Mouse (Mus musculus): ENCODE measurements around the gene Bcl2a1a. TPM values are rescaled to one million over a fixed set of nuclear protein-coding genes. Genes with fewer than 3 reads are reported as not detected.
"Not testable (repeated sequence)": the region's sequence is repeated elsewhere in the genome, so short reads cannot be mapped to it uniquely, and the experiment has no call there.

Bcl2a1a gene
- not detected in 2 replicates for polyA plus RNA-seq (2016; fragmentation: Nextera tagmentation; extraction: Ambion mirVana)

DNA sequence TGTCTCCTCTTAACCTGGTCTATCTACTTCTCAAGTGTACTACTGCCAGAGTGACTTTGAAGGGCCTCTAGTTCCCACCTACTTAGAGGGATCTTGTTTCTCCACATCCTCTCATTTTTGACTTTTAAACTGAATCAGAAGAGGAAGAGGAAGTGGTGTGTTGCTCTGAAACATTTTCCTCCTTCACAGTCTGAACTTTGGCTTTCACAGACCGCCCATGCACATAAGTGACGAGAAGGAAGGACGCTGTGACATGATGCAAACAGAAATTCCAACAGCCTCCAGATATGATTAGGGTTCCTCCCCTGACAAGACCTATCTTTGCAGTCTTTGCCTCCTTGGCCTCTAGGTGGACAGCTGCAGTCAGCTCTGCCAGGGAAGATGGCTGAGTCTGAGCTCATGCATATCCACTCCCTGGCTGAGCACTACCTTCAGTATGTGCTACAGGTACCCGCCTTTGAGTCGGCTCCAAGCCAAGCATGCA, at the start of gene Bcl2a1a:
Gene Bcl2a1a, plus strand, starts transcription at position 231 of the 484 bp plus-strand sequence.
- H3K4me1 ChIP-seq; H3K9me3 ChIP-seq; H3K27me3 ChIP-seq; ATAC-seq (ENCODE audit: insufficient number of reproducible peaks, insufficient read depth, low FRiP score, low TSS enrichment); H3K36me3 ChIP-seq; H3K9ac ChIP-seq; H3K27ac ChIP-seq; H3K4me2 ChIP-seq (replicated peaks); H3K4me3 ChIP-seq: not testable (repeated sequence)
- 93% methylated on average over 5 of the region's 5 CpGs for WGBS

DNA sequence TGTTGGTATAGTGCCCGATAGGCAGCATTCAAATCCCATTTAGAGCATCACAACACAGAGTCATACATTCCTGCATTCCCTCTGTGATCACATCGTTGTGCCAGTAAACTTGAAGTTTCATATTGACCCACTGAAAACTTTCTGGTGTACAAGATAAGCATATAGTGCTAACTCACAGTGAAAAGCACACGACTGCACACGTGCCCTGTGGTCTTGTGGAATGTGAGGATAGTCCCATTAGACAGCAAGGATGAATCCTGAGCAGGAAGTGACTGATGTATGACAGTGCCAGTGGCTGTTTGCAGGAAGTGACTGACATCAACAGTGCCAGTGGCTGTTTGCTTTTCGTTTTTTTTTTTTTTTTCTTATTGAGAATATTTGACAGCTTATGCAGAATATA, 40.1 kb upstream of the Bcl2a1a start:
- not testable (repeated sequence) for H3K36me3 ChIP-seq, H3K9me3 ChIP-seq

GRCm38 (mm10) chr9:88938312-88938711, 18.4 kb upstream of the Bcl2a1a start:
- not testable (repeated sequence) for H3K9me3 ChIP-seq; ATAC-seq (ENCODE audit: insufficient number of reproducible peaks, insufficient read depth, low FRiP score, low TSS enrichment); H3K4me2 ChIP-seq (replicated peaks); H3K27me3 ChIP-seq; H3K36me3 ChIP-seq; H3K4me1 ChIP-seq; H3K27ac ChIP-seq; H3K4me3 ChIP-seq; H3K9ac ChIP-seq
- WGBS, result 17% methylated on average over 2 of the region's 3 CpGs

More for the DNA sequence above, 40.1 kb upstream of the Bcl2a1a start:
- H3K27me3 ChIP-seq; H3K27ac ChIP-seq; H3K9ac ChIP-seq; H3K4me1 ChIP-seq; H3K4me3 ChIP-seq; ATAC-seq (ENCODE audit: insufficient number of reproducible peaks, insufficient read depth, low FRiP score, low TSS enrichment); H3K4me2 ChIP-seq (replicated peaks): not testable (repeated sequence)
- 73% methylated on average over 5 of the region's 5 CpGs for WGBS

GRCm38 (mm10) chr9:88951466-88951865, 5.2 kb upstream of the Bcl2a1a start:
- not testable (repeated sequence) for H3K27me3 ChIP-seq; H3K27ac ChIP-seq; H3K9me3 ChIP-seq; H3K4me1 ChIP-seq; H3K4me2 ChIP-seq (replicated peaks); ATAC-seq (ENCODE audit: insufficient number of reproducible peaks, insufficient read depth, low FRiP score, low TSS enrichment); H3K9ac ChIP-seq; H3K36me3 ChIP-seq; H3K4me3 ChIP-seq

DNA sequence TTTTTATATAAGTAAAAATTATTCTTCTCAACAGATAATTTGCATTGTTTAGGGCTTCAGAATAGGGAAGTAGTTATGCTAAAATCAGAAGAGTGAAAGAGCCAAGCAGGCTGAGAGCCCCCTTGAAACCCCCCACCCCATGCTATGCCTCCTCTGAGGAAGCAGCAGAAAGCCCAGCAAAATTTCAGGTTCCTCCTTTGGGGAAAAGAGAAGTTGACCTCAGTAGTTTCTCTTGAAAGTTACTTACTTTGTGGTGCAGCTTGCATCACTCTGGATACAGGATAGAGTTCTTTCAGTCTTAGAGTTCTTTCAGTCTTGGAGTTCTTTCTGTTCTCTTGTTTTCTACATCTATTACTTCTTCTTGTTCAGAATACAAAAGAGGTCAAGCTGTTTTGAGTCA, 3.5 kb upstream of the Bcl2a1a start:
- not testable (repeated sequence) for H3K9ac ChIP-seq; ATAC-seq (ENCODE audit: insufficient number of reproducible peaks, insufficient read depth, low FRiP score, low TSS enrichment); H3K9me3 ChIP-seq; H3K36me3 ChIP-seq; H3K27ac ChIP-seq; H3K4me3 ChIP-seq; H3K4me2 ChIP-seq (replicated peaks); H3K27me3 ChIP-seq; H3K4me1 ChIP-seq

DNA sequence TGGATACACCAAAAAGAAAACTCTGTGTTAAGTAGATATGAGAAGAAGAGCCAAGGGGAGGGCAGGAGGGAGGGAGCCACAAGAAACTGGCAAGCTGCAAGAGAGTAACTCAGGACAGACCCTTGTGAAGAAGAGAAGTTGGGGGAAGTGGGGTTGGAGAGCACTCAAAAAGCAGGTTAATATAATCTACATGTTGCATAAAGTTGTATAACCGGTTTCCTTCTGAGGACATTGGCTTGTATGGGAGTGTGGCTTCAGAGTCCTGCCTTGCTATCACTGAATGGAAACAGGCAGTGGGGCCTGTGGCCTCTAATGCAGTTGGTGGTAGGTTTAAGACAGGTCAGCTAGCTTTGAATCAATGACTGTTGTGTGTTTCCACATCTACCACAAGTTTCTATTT, 1.5 kb upstream of the Bcl2a1a start:
- H3K27ac ChIP-seq; H3K9me3 ChIP-seq; H3K4me2 ChIP-seq (replicated peaks); ATAC-seq (ENCODE audit: insufficient number of reproducible peaks, insufficient read depth, low FRiP score, low TSS enrichment); H3K27me3 ChIP-seq; H3K4me3 ChIP-seq; H3K9ac ChIP-seq; H3K36me3 ChIP-seq; H3K4me1 ChIP-seq: not testable (repeated sequence)
- WGBS, result 67% methylated on average over 1 of the region's 1 CpGs

- H3K27me3 ChIP-seq; H3K27ac ChIP-seq; H3K4me3 ChIP-seq; H3K9ac ChIP-seq; H3K4me2 ChIP-seq (replicated peaks); H3K4me1 ChIP-seq; H3K9me3 ChIP-seq; H3K36me3 ChIP-seq; ATAC-seq (ENCODE audit: insufficient number of reproducible peaks, insufficient read depth, low FRiP score, low TSS enrichment): not testable (repeated sequence)
- 90% methylated on average over 4 of the region's 4 CpGs for WGBS
These were observed 665 bp upstream of the Bcl2a1a start for GRCm38 (mm10) chr9:88956035-88956434.

DNA sequence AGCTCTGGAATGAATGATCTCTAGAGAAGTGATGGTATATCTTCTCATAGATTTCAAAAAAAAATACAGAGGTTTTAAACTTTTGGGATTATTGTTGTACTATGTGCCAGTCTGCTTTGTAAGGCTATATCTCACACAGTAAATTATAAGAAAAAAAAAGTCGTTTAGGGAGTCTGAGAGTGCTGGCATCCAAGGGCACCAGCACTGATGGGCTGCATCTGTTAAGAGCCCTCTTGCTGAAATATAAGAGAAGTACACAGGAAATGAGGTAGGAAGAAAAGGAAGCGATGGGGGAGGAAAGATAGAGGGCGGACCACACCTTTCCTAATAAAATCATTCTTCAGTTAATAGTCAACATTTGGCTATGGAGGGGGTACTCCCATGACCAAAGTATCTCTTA, 2.2 kb downstream of the Bcl2a1a start:
- ATAC-seq (ENCODE audit: insufficient number of reproducible peaks, insufficient read depth, low FRiP score, low TSS enrichment), result no peak
- H3K27me3 ChIP-seq, result no peaks in the 10 kb centered on the region
- H3K4me3 ChIP-seq, result no peak overlapping the region
- no peak overlapping the region for H3K9ac ChIP-seq
- H3K27ac ChIP-seq, result no peak overlapping the region
- H3K4me1 ChIP-seq, result no peaks in the 10 kb centered on the region
- H3K36me3 ChIP-seq, result no peaks in the 10 kb centered on the region
- 73% methylated on average over 3 of the region's 3 CpGs for WGBS
- no peaks in the 10 kb centered on the region for H3K9me3 ChIP-seq
- no peak overlapping the region for H3K4me2 ChIP-seq (replicated peaks)

GRCm38 (mm10) chr9:88959981-88960380, 3.3 kb downstream of the Bcl2a1a start:
- H3K9ac ChIP-seq, result not testable (repeated sequence)

GRCm38 (mm10) chr9:88966462-88966861, 9.8 kb downstream of the Bcl2a1a start:
- 86% methylated on average over 1 of the region's 6 CpGs for WGBS
- not testable (repeated sequence) for H3K9me3 ChIP-seq; H3K9ac ChIP-seq; H3K27ac ChIP-seq; H3K36me3 ChIP-seq; H3K27me3 ChIP-seq; ATAC-seq (ENCODE audit: insufficient number of reproducible peaks, insufficient read depth, low FRiP score, low TSS enrichment); H3K4me3 ChIP-seq; H3K4me1 ChIP-seq; H3K4me2 ChIP-seq (replicated peaks)

More at GRCm38 (mm10) chr9:88959981-88960380, 3.3 kb downstream of the Bcl2a1a start:
- H3K4me3 ChIP-seq; H3K36me3 ChIP-seq; H3K4me1 ChIP-seq; H3K27ac ChIP-seq; H3K4me2 ChIP-seq (replicated peaks); H3K27me3 ChIP-seq; ATAC-seq (ENCODE audit: insufficient number of reproducible peaks, insufficient read depth, low FRiP score, low TSS enrichment); H3K9me3 ChIP-seq: not testable (repeated sequence)
- 52% methylated on average over 1 of the region's 1 CpGs for WGBS

GRCm38 (mm10) chr9:88969502-88969901, 12.8 kb downstream of the Bcl2a1a start:
- not testable (repeated sequence) for ATAC-seq (ENCODE audit: insufficient number of reproducible peaks, insufficient read depth, low FRiP score, low TSS enrichment); H3K27ac ChIP-seq; H3K9ac ChIP-seq; H3K9me3 ChIP-seq; H3K4me2 ChIP-seq (replicated peaks); H3K4me1 ChIP-seq; H3K4me3 ChIP-seq; H3K27me3 ChIP-seq; H3K36me3 ChIP-seq
- WGBS, result 90% methylated on average over 1 of the region's 2 CpGs

DNA sequence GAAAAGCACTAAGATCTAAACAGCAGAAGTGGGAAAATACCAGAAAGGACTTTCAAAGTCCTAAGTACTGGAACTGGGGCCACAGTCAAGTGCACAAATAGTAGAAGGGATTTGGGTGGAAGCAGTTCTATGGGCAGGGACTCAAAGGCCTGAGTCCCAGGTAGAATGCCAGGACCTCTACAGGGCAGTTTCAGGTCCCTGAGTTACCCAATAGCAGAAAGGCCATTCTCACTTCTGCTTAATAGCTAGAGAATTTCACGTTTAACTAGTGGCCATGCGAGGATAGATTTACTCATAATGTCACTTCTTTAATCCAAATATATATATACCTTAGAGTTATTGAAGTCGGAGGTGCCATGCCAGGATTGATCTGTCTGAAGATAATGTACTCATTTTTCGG, 20.2 kb downstream of the Bcl2a1a start:
- WGBS, result 77% methylated on average over 4 of the region's 4 CpGs
- not testable (repeated sequence) for ATAC-seq (ENCODE audit: insufficient number of reproducible peaks, insufficient read depth, low FRiP score, low TSS enrichment); H3K27ac ChIP-seq; H3K27me3 ChIP-seq; H3K9me3 ChIP-seq; H3K36me3 ChIP-seq; H3K4me2 ChIP-seq (replicated peaks); H3K4me1 ChIP-seq; H3K4me3 ChIP-seq; H3K9ac ChIP-seq

GRCm38 (mm10) chr9:88979781-88980180, 23.1 kb downstream of the Bcl2a1a start:
- H3K9ac ChIP-seq; H3K27ac ChIP-seq; H3K4me2 ChIP-seq (replicated peaks); H3K4me3 ChIP-seq; ATAC-seq (ENCODE audit: insufficient number of reproducible peaks, insufficient read depth, low FRiP score, low TSS enrichment); H3K36me3 ChIP-seq; H3K27me3 ChIP-seq; H3K4me1 ChIP-seq; H3K9me3 ChIP-seq: not testable (repeated sequence)
- 92% methylated on average over 2 of the region's 2 CpGs for WGBS
